Mouse (Mus musculus): ENCODE data around the gene Ap3b1. TPM values are rescaled to one million over a fixed set of nuclear protein-coding genes. Genes with fewer than 3 reads are reported as not detected.

The Ap3b1 gene
- polyA plus RNA-seq, 1 experiment from 2014 or later: 41.3 TPM

GRCm38 (mm10) chr13:94563836-94564235 is 205.1 kb downstream of the Ap3b1 start:
- peaks cover 5% of the 10 kb centered on the region; the same call in 1 of the 2 replicates for H3K36me3 ChIP-seq (ENCODE audit: control insufficient read depth, insufficient read depth, low read length)
- no peak for DNase-seq (ENCODE audit: low spot score)
- ATAC-seq (replicated peaks; ENCODE audit: low FRiP score): no peak
- no peak overlapping the region for H3K4me3 ChIP-seq (ENCODE audit: low read depth, low read length)
- no peaks in the 10 kb centered on the region; the same call in 1 of the 2 replicates for H3K4me1 ChIP-seq (replicated peaks; ENCODE audit: control insufficient read depth, insufficient read depth, low read length)
- H3K9me3 ChIP-seq (ENCODE audit: control insufficient read depth, low read length): no peaks in the 10 kb centered on the region
- no peak overlapping the region for H3K4me2 ChIP-seq
- WGBS: 86% methylated on average over 8 of the region's 8 CpGs
- no peak overlapping the region for H3K9ac ChIP-seq (ENCODE audit: low read depth, low read length)
- H3K27me3 ChIP-seq (replicated peaks; ENCODE audit: control insufficient read depth, insufficient read depth, low read length): no peaks in the 10 kb centered on the region
- no peak overlapping the region for H3K27ac ChIP-seq (ENCODE audit: low read depth, low read length)

GRCm38 (mm10) chr13:94564351-94564994 is 205.7 kb downstream of the Ap3b1 start:
- H3K36me3 ChIP-seq (ENCODE audit: control insufficient read depth, insufficient read depth, low read length): peaks cover 5% of the 10 kb centered on the region; the same call in 1 of the 2 replicates
- no peak overlapping the region for H3K9ac ChIP-seq (ENCODE audit: low read depth, low read length)
- no peaks in the 10 kb centered on the region; the same call in 1 of the 2 replicates for H3K4me1 ChIP-seq (replicated peaks; ENCODE audit: control insufficient read depth, insufficient read depth, low read length)
- no peak overlapping the region for H3K27ac ChIP-seq (ENCODE audit: low read depth, low read length)
- ATAC-seq (replicated peaks; ENCODE audit: low FRiP score): no peak
- no peak overlapping the region for H3K4me2 ChIP-seq
- no peak for DNase-seq (ENCODE audit: low spot score)
- H3K27me3 ChIP-seq (replicated peaks; ENCODE audit: control insufficient read depth, insufficient read depth, low read length): no peaks in the 10 kb centered on the region
- H3K9me3 ChIP-seq (ENCODE audit: control insufficient read depth, low read length): no peaks in the 10 kb centered on the region
- 74% methylated on average over 13 of the region's 13 CpGs for WGBS
- H3K4me3 ChIP-seq (ENCODE audit: low read depth, low read length): no peak overlapping the region

GRCm38 (mm10) chr13:94565176-94565575 is 206.4 kb downstream of the Ap3b1 start:
- H3K4me2 ChIP-seq: no peak overlapping the region
- H3K4me1 ChIP-seq (replicated peaks; ENCODE audit: control insufficient read depth, insufficient read depth, low read length): no peaks in the 10 kb centered on the region; the same call in 1 of the 2 replicates
- H3K9me3 ChIP-seq (ENCODE audit: control insufficient read depth, low read length): no peaks in the 10 kb centered on the region
- DNase-seq (ENCODE audit: low spot score): no peak
- H3K36me3 ChIP-seq (ENCODE audit: control insufficient read depth, insufficient read depth, low read length): peaks cover 5% of the 10 kb centered on the region; the same call in 1 of the 2 replicates
- H3K4me3 ChIP-seq (ENCODE audit: low read depth, low read length): no peak overlapping the region
- no peak overlapping the region for H3K27ac ChIP-seq (ENCODE audit: low read depth, low read length)
- 94% methylated on average over 14 of the region's 14 CpGs for WGBS
- H3K9ac ChIP-seq (ENCODE audit: low read depth, low read length): no peak overlapping the region
- ATAC-seq (replicated peaks; ENCODE audit: low FRiP score): no peak
- H3K27me3 ChIP-seq (replicated peaks; ENCODE audit: control insufficient read depth, insufficient read depth, low read length): no peaks in the 10 kb centered on the region

GRCm38 (mm10) chr13:94565616-94566015 is 206.9 kb downstream of the Ap3b1 start:
- Histone ChIP-seq H3K27ac (ENCODE audit: low read depth, low read length) (no peak overlapping the region), H3K4me3 (ENCODE audit: low read depth, low read length) (no peak overlapping the region), H3K4me1 (replicated peaks; ENCODE audit: control insufficient read depth, insufficient read depth, low read length) (no peaks in the 10 kb centered on the region; the same call in 1 of the 2 replicates), H3K9ac (ENCODE audit: low read depth, low read length) (no peak overlapping the region), H3K9me3 (ENCODE audit: control insufficient read depth, low read length) (no peaks in the 10 kb centered on the region), H3K27me3 (replicated peaks; ENCODE audit: control insufficient read depth, insufficient read depth, low read length) (no peaks in the 10 kb centered on the region), H3K4me2 (no peak overlapping the region), H3K36me3 (ENCODE audit: control insufficient read depth, insufficient read depth, low read length) (peaks cover 5% of the 10 kb centered on the region; the same call in 1 of the 2 replicates)
- 87% methylated on average over 9 of the region's 9 CpGs for WGBS
- ATAC-seq (replicated peaks; ENCODE audit: low FRiP score): no peak
- no peak for DNase-seq (ENCODE audit: low spot score)

- H3K9ac ChIP-seq (ENCODE audit: low read depth, low read length): no peak overlapping the region
- no peak overlapping the region for H3K4me2 ChIP-seq
- H3K4me1 ChIP-seq (replicated peaks; ENCODE audit: control insufficient read depth, insufficient read depth, low read length): no peaks in the 10 kb centered on the region; the same call in 1 of the 2 replicates
- no peak for ATAC-seq (replicated peaks; ENCODE audit: low FRiP score)
- WGBS: 75% methylated on average over 6 of the region's 6 CpGs
- H3K27ac ChIP-seq (ENCODE audit: low read depth, low read length): no peak overlapping the region
- H3K36me3 ChIP-seq (ENCODE audit: control insufficient read depth, insufficient read depth, low read length): peaks cover 5% of the 10 kb centered on the region; the same call in 1 of the 2 replicates
- H3K27me3 ChIP-seq (replicated peaks; ENCODE audit: control insufficient read depth, insufficient read depth, low read length): no peaks in the 10 kb centered on the region
- H3K9me3 ChIP-seq (ENCODE audit: control insufficient read depth, low read length): no peaks in the 10 kb centered on the region
- no peak overlapping the region for H3K4me3 ChIP-seq (ENCODE audit: low read depth, low read length)
- DNase-seq (ENCODE audit: low spot score): no peak
Measured at GRCm38 (mm10) chr13:94567739-94568138, 209.0 kb downstream of the Ap3b1 start.

GRCm38 (mm10) chr13:94571001-94571400 is 212.2 kb downstream of the Ap3b1 start:
- 86% methylated on average over 10 of the region's 10 CpGs for WGBS
- Histone ChIP-seq H3K27ac (ENCODE audit: low read depth, low read length) (no peak overlapping the region), H3K4me3 (ENCODE audit: low read depth, low read length) (no peak overlapping the region), H3K9me3 (ENCODE audit: control insufficient read depth, low read length) (no peaks in the 10 kb centered on the region), H3K4me2 (no peak overlapping the region), H3K27me3 (replicated peaks; ENCODE audit: control insufficient read depth, insufficient read depth, low read length) (peaks cover 3% of the 10 kb centered on the region; the same call in 1 of the 2 replicates), H3K36me3 (ENCODE audit: control insufficient read depth, insufficient read depth, low read length) (no peaks in the 10 kb centered on the region; the same call in 1 of the 2 replicates), H3K9ac (ENCODE audit: low read depth, low read length) (no peak overlapping the region), H3K4me1 (replicated peaks; ENCODE audit: control insufficient read depth, insufficient read depth, low read length) (no peaks in the 10 kb centered on the region)
- DNase-seq (ENCODE audit: low spot score): no peak
- no peak for ATAC-seq (replicated peaks; ENCODE audit: low FRiP score)

GRCm38 (mm10) chr13:94573356-94573755 is 214.6 kb downstream of the Ap3b1 start:
- Histone ChIP-seq H3K4me1 (replicated peaks; ENCODE audit: control insufficient read depth, insufficient read depth, low read length) (no peaks in the 10 kb centered on the region), H3K4me2 (no peak overlapping the region), H3K36me3 (ENCODE audit: control insufficient read depth, insufficient read depth, low read length) (no peaks in the 10 kb centered on the region), H3K4me3 (ENCODE audit: low read depth, low read length) (no peak overlapping the region), H3K27ac (ENCODE audit: low read depth, low read length) (no peak overlapping the region), H3K9me3 (ENCODE audit: control insufficient read depth, low read length) (no peaks in the 10 kb centered on the region), H3K9ac (ENCODE audit: low read depth, low read length) (no peak overlapping the region), H3K27me3 (replicated peaks; ENCODE audit: control insufficient read depth, insufficient read depth, low read length) (peaks cover 13% of the 10 kb centered on the region)
- WGBS: 82% methylated on average over 8 of the region's 8 CpGs
- no peak for ATAC-seq (replicated peaks; ENCODE audit: low FRiP score)
- no peak for DNase-seq (ENCODE audit: low spot score)

- H3K36me3 ChIP-seq (ENCODE audit: control insufficient read depth, insufficient read depth, low read length): no peaks in the 10 kb centered on the region
- H3K4me3 ChIP-seq (ENCODE audit: low read depth, low read length): no peak overlapping the region
- H3K9ac ChIP-seq (ENCODE audit: low read depth, low read length): no peak overlapping the region
- H3K4me2 ChIP-seq: no peak overlapping the region
- no peaks in the 10 kb centered on the region for H3K4me1 ChIP-seq (replicated peaks; ENCODE audit: control insufficient read depth, insufficient read depth, low read length)
- DNase-seq (ENCODE audit: low spot score) (no peak), ATAC-seq (replicated peaks; ENCODE audit: low FRiP score) (no peak)
- H3K27me3 ChIP-seq (replicated peaks; ENCODE audit: control insufficient read depth, insufficient read depth, low read length): peaks cover 13% of the 10 kb centered on the region
- no peak overlapping the region for H3K27ac ChIP-seq (ENCODE audit: low read depth, low read length)
- no peaks in the 10 kb centered on the region for H3K9me3 ChIP-seq (ENCODE audit: control insufficient read depth, low read length)
- WGBS: 91% methylated on average over 7 of the region's 7 CpGs
Measured at GRCm38 (mm10) chr13:94573833-94574232, 215.1 kb downstream of the Ap3b1 start.
